Mouse (Mus musculus): Measurements from ENCODE around the gene Eif2b4.

The Eif2b4 gene

GRCm38 (mm10) chr5:31199321-31199892 is 6.2 kb upstream of the Eif2b4 start:
- DNase-seq = no peak

GRCm38 (mm10) chr5:31198616-31199320 is 5.5 kb upstream of the Eif2b4 start:
- DNase-seq = no peak

DNA sequence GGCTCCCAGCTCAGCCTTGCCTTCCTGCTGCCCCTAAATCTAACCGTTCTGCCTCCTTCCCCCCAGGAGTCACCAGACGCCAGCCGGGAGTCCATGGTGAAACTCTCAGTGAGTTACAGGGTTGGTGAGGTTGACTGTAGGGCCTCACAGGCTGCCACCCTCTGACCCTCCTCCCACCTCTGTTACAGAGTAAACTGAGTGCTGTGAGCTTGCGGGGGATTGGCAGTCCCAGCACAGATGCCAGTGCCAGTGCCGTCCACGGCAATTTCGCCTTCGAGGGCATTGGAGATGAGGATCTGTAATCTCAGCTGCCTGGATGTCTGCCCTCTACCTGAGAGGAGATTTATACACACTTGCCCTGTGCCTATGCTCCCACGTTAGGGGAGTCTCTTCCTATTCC is 4.9 kb upstream of the Eif2b4 start:
- DNase-seq = no peak

GRCm38 (mm10) chr5:31197072-31197471 is 3.8 kb upstream of the Eif2b4 start:
- no peak for DNase-seq

- no peak for DNase-seq
Measured at GRCm38 (mm10) chr5:31196207-31196606, 3.0 kb upstream of the Eif2b4 start.

DNA sequence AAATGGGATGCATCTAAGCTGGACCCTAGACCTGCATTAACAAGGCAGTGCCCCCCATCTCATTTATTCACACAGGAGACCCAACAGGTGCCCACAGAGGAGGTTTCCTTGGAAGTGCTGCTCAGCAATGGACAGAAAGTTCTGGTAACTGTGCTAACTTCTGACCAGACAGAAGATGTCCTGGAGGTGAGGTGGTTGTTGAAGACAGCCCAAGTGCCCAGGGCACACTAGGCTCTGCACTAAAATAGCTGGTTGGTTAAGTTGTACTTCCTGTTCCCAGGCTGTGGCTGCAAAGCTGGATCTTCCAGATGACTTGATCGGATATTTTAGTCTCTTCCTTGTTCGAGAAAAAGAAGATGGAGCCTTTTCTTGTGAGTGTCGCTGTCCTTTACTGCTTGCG is 2.4 kb upstream of the Eif2b4 start:
- no peak for DNase-seq

DNA sequence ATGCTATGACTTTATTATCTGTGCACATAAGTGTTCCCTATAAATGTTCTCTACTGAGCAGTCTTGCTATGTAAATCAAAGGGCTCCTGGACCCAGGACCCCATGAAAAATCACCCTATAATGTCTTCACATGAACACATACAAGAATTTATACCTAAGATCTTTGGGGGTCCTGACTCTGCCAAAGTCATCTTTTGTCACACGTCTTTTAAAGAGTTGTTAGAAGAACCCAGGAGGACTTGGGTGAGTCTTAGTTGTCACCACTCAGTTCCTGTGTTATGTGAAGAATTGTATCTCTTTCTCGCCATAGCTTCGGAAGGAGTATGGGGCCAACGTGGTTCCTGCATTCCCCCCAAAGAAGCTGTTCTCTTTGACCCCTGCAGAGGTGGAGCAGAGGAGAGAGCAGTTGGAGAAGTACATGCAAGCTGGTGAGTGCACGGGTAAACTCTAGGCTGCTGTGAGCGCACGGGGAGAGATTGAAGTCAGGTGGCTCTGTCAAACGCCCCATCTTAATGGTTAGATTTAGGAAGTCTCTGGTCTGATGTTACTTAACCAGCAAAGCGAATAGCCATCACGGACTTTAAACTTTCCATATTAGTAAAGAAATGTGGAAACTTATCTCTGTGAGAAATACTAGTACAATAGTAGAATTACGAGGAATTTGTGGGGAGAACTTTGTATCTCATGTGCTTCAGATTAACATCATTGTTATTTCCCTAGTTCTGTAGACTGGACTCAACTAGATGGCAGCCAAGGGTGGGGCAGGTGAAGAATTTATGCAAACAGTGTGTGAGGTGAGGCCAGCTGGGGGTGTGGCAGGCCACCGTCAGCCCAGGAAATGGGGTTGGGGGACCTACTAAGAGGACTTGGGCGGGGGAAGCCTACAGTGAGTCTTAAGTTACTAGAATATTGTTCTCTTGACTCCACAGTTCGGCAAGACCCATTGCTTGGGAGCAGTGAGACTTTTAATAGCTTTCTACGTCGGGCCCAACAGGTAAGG is 1.6 kb upstream of the Eif2b4 start:
- DNase-seq = no peak

GRCm38 (mm10) chr5:31193631-31194281 is 526 bp upstream of the Eif2b4 start:
- DNase-seq = no peak

- DNase-seq = no peak
Measured at GRCm38 (mm10) chr5:31192045-31192938, 938 bp downstream of the Eif2b4 start.

DNA sequence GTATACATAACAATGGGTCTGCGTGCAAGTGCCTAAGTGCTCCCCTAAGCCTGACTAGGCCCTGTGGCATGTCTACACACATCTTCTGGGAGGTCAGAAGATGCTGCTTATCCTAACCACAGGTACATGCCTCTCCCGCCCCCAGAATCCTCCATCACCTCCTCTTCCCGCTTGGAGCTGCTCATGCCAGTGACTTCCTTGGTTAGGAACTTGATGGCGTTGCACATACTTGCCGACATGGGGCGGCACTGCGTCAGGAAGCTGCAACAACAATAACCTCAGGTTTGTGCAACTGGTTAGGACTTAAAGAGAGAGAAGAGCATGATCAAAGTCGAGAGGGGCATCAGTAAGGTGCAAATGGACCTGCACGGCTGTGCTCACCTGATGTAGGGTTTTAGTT is 3.0 kb downstream of the Eif2b4 start:
- DNase-seq = no peak

- no peak for DNase-seq
Measured at GRCm38 (mm10) chr5:31188223-31188840, 4.9 kb downstream of the Eif2b4 start.

DNA sequence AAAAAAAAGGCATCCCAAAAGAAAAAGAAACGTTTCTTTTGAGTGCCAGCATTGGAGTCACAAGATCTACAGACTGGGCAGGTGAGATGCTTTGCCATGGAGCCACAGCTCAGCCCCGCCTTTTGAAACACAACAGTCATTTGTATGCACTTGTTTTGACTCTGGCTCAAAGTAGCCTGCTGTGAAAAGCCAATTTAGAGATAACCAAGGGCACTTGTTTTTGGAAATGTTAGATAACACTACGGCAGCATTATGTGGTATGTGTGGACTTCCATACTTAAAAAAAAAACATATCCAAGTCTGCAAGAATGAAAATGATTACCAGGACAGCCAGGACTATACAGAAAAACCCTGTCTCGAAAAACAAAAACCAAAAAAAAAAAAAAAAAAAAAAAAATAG is 9.6 kb downstream of the Eif2b4 start:
- DNase-seq = no peak

GRCm38 (mm10) chr5:31181183-31181770 is 12.0 kb downstream of the Eif2b4 start:
- DNase-seq = no peak

GRCm38 (mm10) chr5:31179766-31180630 is 13.2 kb downstream of the Eif2b4 start, which contains the start of the genes Gm29609 and Gtf3c2:
Gm29609 (minus strand) TSS chr5:31179911.
Gtf3c2 (minus strand) TSS chr5:31180144.
- DNase-seq = peak; percentile 97

DNA sequence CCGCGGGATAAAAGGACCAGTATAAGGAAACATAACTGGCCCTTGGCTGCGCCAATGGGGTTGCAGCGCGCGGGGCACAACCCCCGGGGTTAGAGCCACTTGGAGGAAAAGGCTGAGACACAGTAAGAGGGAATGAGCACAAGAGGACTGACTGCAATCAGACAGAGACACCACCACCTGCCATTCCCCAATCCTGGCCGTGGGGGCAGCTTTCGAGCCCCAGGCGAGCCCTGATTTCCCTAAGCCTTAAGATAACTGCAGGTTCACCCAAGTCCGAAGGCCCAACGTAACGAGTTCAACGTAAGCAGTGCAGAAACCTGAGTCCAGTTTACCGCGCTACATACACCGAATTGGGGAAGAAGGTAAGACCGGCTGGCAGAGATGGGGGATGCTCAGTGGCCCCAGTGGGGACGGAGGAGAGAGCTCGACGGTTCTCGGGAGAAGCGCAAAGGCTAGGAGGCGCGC is 13.9 kb downstream of the Eif2b4 start:
- DNase-seq = peak; percentile 58

- DNase-seq = no peak
Measured at GRCm38 (mm10) chr5:31168630-31169029, 24.6 kb downstream of the Eif2b4 start.

- no peak for DNase-seq
Measured at GRCm38 (mm10) chr5:31164878-31165277, 28.4 kb downstream of the Eif2b4 start.

- DNase-seq = no peak
Measured at GRCm38 (mm10) chr5:31162462-31162861, 30.8 kb downstream of the Eif2b4 start.

GRCm38 (mm10) chr5:31154152-31154553 is 39.1 kb downstream of the Eif2b4 start, which contains the start of gene Mpv17:
Mpv17 (minus strand) TSS chr5:31154251.
- DNase-seq = peak; percentile 93

Measured in kidney, adult 9 months (tissue).